Mouse (Mus musculus): ENCODE measurements around the gene Mia2.
"Not testable (repeated sequence)": the region's sequence is repeated elsewhere in the genome, so short reads cannot be mapped to it uniquely, and the experiment has no call there.

Mia2 gene

GRCm38 (mm10) chr12:59169935-59170334 lies 74.3 kb downstream of the Mia2 start:
- no peak for DNase-seq

DNA sequence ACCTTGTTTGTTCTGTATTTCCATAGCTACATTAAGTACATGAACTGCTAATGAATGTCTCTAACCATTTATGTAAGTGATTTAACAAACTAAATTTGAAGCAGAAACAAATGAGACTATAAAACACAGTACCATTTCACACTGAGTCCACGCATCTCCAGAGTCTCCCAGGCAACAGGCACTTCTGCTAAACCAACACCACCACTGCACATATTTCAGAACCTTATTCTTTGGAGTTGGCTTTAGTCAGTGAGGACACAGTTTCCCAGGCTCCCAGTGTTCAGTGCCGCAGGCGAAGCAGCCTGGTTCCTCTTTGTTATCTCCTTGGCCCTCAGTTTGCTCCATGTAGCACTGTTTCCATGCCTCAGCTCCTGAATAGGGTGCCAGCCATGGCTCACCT lies 82.2 kb downstream of the Mia2 start:
- DNase-seq: no peak

DNA sequence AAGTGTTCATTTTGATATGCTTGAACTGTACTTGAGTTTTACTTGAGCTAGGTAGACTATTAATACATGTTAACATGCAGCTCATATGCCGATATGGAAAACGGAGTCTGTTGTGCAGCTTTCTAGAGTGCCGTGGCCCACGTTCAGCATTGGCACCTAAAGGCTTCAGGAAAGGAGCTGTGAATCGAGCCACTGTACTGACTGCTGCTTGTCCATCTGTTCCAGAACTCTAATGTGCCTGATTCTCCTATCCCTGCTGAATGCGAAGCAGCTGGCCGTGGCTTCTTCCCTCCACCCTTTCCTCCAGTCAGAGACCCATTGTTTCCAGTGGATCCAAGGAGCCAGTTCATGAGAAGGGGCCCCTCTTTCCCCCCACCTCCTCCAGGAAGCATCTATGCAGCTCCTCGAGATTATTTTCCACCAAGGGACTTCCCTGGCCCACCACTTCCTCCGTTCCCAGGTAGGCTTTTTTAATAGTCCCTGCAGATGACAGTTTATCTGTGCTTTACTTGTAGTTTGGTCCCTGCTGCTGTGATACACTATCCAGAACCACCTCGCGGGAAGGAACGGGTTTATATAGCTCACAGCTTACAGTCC lies 92.6 kb downstream of the Mia2 start:
- no peak for DNase-seq

DNA sequence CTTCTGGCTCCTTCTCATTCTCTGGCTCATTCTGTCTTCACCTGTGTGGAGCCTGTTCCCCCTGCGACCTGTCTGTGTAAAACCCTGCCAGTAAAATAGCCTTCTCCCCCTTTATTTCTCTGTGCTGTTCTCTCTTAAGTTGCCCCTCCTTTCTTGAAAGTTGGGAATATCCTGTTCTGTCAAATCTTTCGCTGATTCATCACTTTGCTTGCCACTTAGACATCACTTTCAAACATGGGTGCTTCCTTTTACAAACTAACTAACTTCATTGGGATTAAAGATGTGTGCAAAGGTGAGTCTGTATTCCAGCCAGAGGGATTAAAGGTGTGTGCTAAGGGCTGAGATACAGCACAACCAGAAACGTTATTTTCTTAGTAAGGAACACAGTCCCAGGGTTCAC lies 98.0 kb downstream of the Mia2 start:
- DNase-seq: no peak

DNA sequence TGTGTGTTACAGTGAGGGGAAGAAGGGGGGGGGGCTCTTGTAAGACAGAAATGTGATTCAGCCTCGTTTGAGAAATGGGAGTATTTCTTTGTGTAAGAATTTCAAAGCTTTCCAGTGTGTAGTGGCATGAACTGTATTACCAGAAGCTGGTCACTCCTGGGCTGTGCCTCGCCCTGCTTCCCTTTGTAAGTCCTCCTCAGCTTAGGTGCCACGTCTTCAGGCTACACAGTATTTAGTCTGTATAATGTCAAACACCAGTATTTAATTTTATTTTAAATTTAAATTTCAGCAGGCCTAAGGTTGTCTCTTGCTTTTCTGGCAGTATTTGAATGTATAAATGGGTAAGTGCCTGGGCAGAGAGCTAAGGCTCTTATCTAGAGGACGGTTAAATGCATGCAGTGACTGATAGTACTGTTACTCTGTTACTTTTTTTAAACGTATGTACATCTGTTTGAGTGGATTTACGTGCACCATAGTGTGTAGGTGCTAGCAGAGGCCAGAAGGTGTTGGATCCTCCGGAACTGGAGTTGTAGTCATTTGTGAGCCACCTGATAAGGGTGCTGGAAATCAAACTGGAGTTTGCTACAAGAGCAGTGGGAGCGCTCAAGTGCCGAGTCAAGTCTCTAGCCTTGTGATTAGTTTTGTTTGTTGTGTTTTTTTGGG lies 98.9 kb downstream of the Mia2 start:
- DNase-seq: no peak

DNA sequence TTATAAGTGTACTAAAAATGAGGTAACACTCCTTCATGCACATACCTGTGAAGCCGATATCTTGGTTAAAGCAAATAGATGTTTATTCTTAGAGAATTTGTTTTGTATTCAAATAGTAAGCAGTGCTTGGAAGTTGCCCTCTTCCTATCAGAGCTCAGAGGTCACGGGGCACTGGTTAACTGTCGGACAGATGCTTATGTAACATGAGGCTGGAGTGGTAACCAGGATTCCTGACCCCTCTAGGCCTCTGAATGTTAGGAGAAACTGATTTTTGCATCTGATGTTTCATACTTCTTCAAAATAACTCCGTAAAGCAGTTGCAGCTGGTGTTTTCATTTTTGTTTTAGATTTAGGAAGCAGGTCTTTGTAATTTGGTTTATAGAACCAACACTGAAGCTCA lies 99.5 kb downstream of the Mia2 start:
- DNase-seq: no peak

- no peak for DNase-seq
These were observed 100.3 kb downstream of the Mia2 start for GRCm38 (mm10) chr12:59195941-59196340.

DNA sequence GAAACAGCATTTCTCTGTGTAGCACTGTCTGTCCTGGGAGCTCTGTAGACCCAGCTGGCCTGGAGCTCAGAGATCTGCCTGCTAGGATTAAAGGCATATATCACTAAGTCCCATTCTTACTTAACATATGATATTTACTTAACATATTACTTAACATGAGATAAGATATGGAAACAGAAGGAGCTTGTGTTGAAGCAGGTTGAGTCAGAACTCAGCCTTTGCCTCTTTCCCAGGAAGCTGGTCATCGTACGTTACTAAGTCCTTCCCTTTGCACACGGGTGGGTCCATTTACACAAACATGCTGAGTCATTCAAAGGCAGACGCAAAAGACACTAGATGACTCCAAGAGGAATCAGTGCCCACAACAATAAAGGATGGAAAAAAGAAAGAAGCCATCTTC lies 103.2 kb downstream of the Mia2 start:
- no peak for DNase-seq

DNA sequence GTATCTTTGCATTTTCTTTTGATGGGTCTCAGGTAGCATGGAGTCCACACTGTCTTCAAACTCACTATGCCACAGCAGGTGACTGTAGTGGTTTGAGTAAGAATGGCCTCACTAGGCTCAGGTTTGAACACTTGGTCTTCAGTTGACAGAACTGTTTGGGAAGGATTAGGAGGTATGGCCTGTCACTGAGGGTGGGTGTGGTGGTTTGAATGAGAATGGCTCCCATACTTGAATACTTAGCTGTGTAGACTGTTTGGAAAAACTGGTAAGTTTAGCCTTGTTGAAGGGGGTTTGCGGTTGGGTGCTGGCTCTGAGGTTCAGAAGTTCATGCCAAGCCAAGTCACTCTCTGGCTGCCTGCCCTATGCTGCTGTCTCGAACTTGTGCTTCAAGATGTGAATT lies 103.8 kb downstream of the Mia2 start:
- DNase-seq: no peak

GRCm38 (mm10) chr12:59205571-59205970 lies 110.0 kb downstream of the Mia2 start:
- DNase-seq: no peak

- DNase-seq: no peak
These were observed 110.8 kb downstream of the Mia2 start for GRCm38 (mm10) chr12:59206208-59206999.

DNA sequence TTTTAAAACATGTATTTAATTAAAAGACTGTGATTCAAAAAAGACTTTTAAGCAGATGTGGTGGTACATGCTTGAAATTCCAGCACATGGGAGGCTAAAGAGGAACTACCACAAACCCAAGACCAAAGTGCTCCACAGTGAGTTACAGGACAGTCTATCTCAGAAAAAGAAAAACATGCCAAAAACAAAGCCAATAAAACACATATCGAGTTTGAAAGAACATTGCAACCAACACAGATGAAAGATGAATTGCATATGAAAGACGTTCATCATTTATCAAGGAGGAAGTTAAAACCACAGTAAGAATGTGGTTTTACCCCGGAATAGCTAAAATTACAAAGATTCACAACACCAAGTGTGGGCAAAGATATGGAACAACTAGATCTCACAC lies 111.4 kb downstream of the Mia2 start:
- no peak for DNase-seq

GRCm38 (mm10) chr12:59207814-59208213 lies 112.2 kb downstream of the Mia2 start:
- DNase-seq: no peak

- no peak for DNase-seq
These were observed 120.6 kb downstream of the Mia2 start for GRCm38 (mm10) chr12:59216176-59216575.

- no peak for DNase-seq
These were observed 121.2 kb downstream of the Mia2 start for GRCm38 (mm10) chr12:59216676-59217266.

DNA sequence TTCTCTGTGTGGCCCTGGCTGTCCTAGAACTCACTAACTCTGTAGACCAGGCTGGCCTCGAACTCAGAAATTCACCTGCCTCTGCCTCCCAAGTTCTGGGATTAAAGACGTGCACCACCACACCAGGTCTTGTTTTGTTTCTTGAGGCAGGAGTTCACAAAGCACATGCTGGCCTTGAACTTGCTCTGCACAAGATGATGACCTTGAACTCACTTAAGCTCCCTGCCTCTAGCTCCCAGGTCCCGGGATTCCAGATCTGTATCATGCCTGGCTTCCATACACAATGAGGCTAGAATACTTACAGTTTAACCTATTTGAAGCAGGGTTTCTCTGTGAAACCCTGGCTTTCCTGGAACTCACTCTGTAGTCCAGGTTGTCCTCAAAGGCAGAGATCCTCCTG lies 121.7 kb downstream of the Mia2 start:
- DNase-seq: no peak

DNA sequence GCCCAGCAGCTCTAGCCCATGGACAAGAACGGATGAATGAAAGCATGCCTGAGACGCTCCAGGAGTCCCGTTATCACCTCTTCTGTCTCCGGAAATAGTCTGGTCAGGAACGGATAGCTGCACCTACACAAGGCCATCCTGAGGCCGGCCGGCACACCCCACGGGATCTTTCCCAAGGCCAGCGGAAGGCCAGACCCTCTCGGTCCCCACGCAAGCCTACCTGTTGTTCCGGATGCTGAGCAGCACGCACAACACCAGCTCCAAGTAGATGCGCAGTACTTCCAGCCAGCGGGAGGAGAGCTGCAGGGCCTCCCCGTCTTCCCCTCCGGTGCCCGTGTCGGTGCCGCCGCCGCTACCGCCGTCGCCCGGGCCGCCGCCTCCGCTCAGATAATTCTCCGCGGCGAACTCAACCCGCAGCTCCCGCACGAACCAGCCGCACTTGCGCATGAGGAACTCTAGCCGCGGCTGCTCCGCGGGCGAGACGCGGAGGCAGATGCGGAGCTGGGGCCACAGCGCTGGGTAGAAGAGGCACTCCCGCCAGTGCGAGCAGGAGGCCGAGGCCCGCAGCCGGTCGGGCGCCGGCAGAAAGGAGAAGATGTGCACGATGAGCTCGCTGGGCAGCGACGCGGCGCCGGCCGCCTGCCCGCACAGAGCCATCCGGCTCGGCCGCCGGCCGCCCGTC lies 123.2 kb downstream of the Mia2 start:
- peak; percentile 28 for DNase-seq

DNA sequence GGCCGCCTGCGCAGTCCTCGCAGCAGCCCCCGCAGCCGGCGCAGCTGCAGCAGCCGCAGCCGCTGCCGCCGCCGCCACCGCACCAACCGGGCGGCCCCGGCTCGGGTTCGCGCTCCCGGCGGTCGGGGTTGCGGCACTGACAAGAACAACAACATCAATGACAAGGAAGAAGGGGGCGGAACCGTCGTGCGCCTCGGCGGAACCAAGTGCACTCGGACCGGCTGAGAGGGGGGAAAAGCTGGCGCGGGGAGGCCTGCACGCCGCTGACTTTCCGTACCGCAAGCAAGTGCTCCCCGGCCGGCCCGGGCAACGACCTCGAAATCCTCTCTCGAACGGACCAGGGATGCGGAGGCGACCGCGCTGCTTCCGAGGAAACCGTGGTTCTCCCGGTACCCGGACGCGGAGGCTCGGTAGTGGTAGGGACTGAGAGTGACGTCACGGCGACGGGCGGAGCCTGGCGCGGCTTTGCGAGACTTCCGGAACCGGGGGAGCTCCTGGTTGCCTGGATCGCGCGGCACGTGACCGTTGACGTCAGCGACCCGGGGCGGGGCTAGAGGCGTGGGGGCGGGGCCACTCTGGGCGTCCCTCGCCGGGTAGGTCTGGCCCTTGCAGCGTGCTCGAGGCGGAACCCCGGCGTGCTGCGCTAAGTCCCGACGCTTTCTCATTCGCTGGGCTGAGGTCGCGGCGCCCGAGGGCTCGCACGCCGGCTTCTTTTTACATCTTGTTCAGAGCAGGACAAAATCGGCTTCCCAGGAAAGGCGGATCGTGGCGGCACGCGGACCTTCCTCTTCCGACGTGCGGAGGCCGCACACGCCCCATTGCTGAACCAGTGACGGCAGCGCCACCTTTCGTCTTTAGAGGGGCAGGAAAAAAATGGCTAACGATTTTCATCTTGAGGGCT lies 124.0 kb downstream of the Mia2 start, which contains the start of gene Fbxo33:
Gene Fbxo33, minus strand, starts transcription at position 401 of the 901 bp plus-strand sequence.
- peak; percentile 98 for DNase-seq

GRCm38 (mm10) chr12:59228401-59228800 lies 132.8 kb downstream of the Mia2 start:
- no peak for DNase-seq

DNA sequence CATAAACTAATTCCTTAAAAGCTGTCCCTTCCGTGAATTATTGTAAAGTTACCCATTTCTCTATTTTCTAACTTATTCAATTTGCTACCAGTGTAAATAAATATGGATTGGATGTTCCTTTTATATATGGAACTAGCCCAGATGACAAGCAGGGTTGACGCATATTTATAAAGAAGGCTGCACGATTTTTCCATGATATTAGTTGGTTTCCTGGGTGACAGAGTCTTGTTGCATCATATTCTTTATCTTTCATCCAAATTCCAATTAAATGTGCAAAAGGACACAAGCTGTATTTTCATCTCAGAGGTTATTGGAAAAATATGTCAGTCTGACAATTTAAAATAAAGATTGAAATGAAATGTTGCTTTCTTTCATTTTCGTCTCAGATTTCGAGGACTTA lies 142.8 kb downstream of the Mia2 start:
- no peak for DNase-seq

DNA sequence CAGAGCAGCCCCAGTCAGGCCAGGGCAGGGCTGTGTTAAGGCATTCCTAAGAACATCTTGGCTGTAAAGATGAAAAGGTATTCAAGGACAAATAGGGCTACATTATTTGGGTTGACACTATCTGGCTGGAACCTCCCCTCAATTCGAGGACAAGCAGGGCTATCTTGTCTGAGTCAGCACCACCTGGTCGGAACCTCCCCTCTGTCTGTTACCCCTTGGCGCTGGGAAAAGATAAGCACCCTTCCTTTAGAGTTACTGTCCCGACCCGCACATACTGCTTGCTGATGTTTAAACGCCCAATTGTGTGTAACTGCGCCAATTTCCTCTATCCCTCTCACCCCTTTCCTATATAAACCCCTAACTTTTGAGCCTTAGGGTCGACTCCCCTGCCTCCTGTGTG lies 145.4 kb downstream of the Mia2 start:
- DNase-seq: not testable (repeated sequence)
